Mouse (Mus musculus): ENCODE data around the gene Gramd1b. TPM values are rescaled to one million over a fixed set of nuclear protein-coding genes. Genes with fewer than 3 reads are reported as not detected.

Gene Gramd1b
- total and polyA plus RNA-seq, 2 experiments from 2014 or later, result 16.7 to 57.2 TPM

- H3K27ac ChIP-seq, result no peak overlapping the region
- 85% methylated on average over 15 of the region's 15 CpGs for WGBS
- H3K36me3 ChIP-seq (ENCODE audit: insufficient read depth, low read length), result no peaks in the 10 kb centered on the region
- DNase-seq (ENCODE audit: low spot score) (no peak), ATAC-seq (no peak)
- no peaks in the 10 kb centered on the region for H3K27me3 ChIP-seq (ENCODE audit: insufficient read depth, low read length)
- H3K4me3 ChIP-seq (ENCODE audit: low read length), result no peak overlapping the region
- no peak for TF ChIP-seq CTCF (IDR thresholded peaks at IDR 0.05; ENCODE audit: low read depth)
- no peak overlapping the region for H3K4me2 ChIP-seq (ENCODE audit: low read depth, low read length)
- H3K9ac ChIP-seq (replicated peaks; ENCODE audit: low read length), result no peak overlapping the region
- H3K4me1 ChIP-seq (ENCODE audit: insufficient read depth, low read length), result no peaks in the 10 kb centered on the region
- no peaks in the 10 kb centered on the region for H3K9me3 ChIP-seq (ENCODE audit: low read length)
Observed at GRCm38 (mm10) chr9:40420652-40421335, 110.4 kb downstream of the Gramd1b start.

- no peaks in the 10 kb centered on the region for H3K4me1 ChIP-seq (ENCODE audit: insufficient read depth, low read length)
- no peak overlapping the region for H3K4me3 ChIP-seq (ENCODE audit: low read length)
- no peak overlapping the region for H3K4me2 ChIP-seq (ENCODE audit: low read depth, low read length)
- WGBS, result 83% methylated on average over 5 of the region's 5 CpGs
- TF ChIP-seq CTCF (IDR thresholded peaks at IDR 0.05; ENCODE audit: low read depth), result no peak
- H3K27me3 ChIP-seq (ENCODE audit: insufficient read depth, low read length), result no peaks in the 10 kb centered on the region
- H3K9me3 ChIP-seq (ENCODE audit: low read length), result no peaks in the 10 kb centered on the region
- no peak overlapping the region for H3K9ac ChIP-seq (replicated peaks; ENCODE audit: low read length)
- DNase-seq (ENCODE audit: low spot score), result no peak
- no peak for ATAC-seq
- H3K27ac ChIP-seq, result no peak overlapping the region
- no peaks in the 10 kb centered on the region for H3K36me3 ChIP-seq (ENCODE audit: insufficient read depth, low read length)
Observed at GRCm38 (mm10) chr9:40418803-40419202, 112.4 kb downstream of the Gramd1b start.

GRCm38 (mm10) chr9:40416150-40416549 lies 115.0 kb downstream of the Gramd1b start:
- no peaks in the 10 kb centered on the region for H3K27me3 ChIP-seq (ENCODE audit: insufficient read depth, low read length)
- 87% methylated on average over 7 of the region's 7 CpGs for WGBS
- DNase-seq (ENCODE audit: low spot score), result no peak
- H3K4me1 ChIP-seq (ENCODE audit: insufficient read depth, low read length), result no peaks in the 10 kb centered on the region
- H3K36me3 ChIP-seq (ENCODE audit: insufficient read depth, low read length), result no peaks in the 10 kb centered on the region
- H3K4me2 ChIP-seq (ENCODE audit: low read depth, low read length), result no peak overlapping the region
- no peak overlapping the region for H3K4me3 ChIP-seq (ENCODE audit: low read length)
- H3K9me3 ChIP-seq (ENCODE audit: low read length), result no peaks in the 10 kb centered on the region
- no peak overlapping the region for H3K27ac ChIP-seq
- ATAC-seq, result no peak
- H3K9ac ChIP-seq (replicated peaks; ENCODE audit: low read length), result no peak overlapping the region
- peak; percentile 56 for TF ChIP-seq CTCF (IDR thresholded peaks at IDR 0.05; ENCODE audit: low read depth)

- H3K9me3 ChIP-seq (ENCODE audit: low read length), result no peaks in the 10 kb centered on the region
- H3K27me3 ChIP-seq (ENCODE audit: insufficient read depth, low read length), result no peaks in the 10 kb centered on the region
- WGBS, result 34% methylated on average over 18 of the region's 18 CpGs
- peak overlapping the region; percentile 61 for H3K9ac ChIP-seq (replicated peaks; ENCODE audit: low read length)
- peak overlapping the region; percentile 57 for H3K27ac ChIP-seq
- peak overlapping the region; percentile 53 for H3K4me3 ChIP-seq (ENCODE audit: low read length)
- peak; percentile 91 for TF ChIP-seq CTCF (IDR thresholded peaks at IDR 0.05; ENCODE audit: low read depth)
- H3K4me2 ChIP-seq (ENCODE audit: low read depth, low read length), result peak overlapping the region; percentile 82
- peak; percentile 70 for ATAC-seq
- H3K36me3 ChIP-seq (ENCODE audit: insufficient read depth, low read length), result no peaks in the 10 kb centered on the region
- no peaks in the 10 kb centered on the region for H3K4me1 ChIP-seq (ENCODE audit: insufficient read depth, low read length)
- peak; percentile 96 for DNase-seq (ENCODE audit: low spot score)
Observed at GRCm38 (mm10) chr9:40414904-40415766, 116.0 kb downstream of the Gramd1b start.

GRCm38 (mm10) chr9:40414498-40414903 lies 116.7 kb downstream of the Gramd1b start:
- H3K27ac ChIP-seq, result peak overlapping the region; percentile 57
- DNase-seq (ENCODE audit: low spot score) (peak; percentile 81), ATAC-seq (peak; percentile 70)
- H3K9ac ChIP-seq (replicated peaks; ENCODE audit: low read length), result peak overlapping the region; percentile 61
- no peaks in the 10 kb centered on the region for H3K9me3 ChIP-seq (ENCODE audit: low read length)
- no peaks in the 10 kb centered on the region for H3K27me3 ChIP-seq (ENCODE audit: insufficient read depth, low read length)
- no peaks in the 10 kb centered on the region for H3K4me1 ChIP-seq (ENCODE audit: insufficient read depth, low read length)
- H3K4me2 ChIP-seq (ENCODE audit: low read depth, low read length), result peak overlapping the region; percentile 82
- no peak for TF ChIP-seq CTCF (IDR thresholded peaks at IDR 0.05; ENCODE audit: low read depth)
- H3K4me3 ChIP-seq (ENCODE audit: low read length), result peak overlapping the region; percentile 53
- no peaks in the 10 kb centered on the region for H3K36me3 ChIP-seq (ENCODE audit: insufficient read depth, low read length)
- under 1% methylated on average over 15 of the region's 15 CpGs for WGBS

GRCm38 (mm10) chr9:40413601-40414000 lies 117.6 kb downstream of the Gramd1b start:
- Histone ChIP-seq H3K4me2 (ENCODE audit: low read depth, low read length) (no peak overlapping the region), H3K9me3 (ENCODE audit: low read length) (no peaks in the 10 kb centered on the region), H3K4me1 (ENCODE audit: insufficient read depth, low read length) (no peaks in the 10 kb centered on the region), H3K27ac (no peak overlapping the region), H3K4me3 (ENCODE audit: low read length) (no peak overlapping the region), H3K27me3 (ENCODE audit: insufficient read depth, low read length) (no peaks in the 10 kb centered on the region), H3K9ac (replicated peaks; ENCODE audit: low read length) (no peak overlapping the region), H3K36me3 (ENCODE audit: insufficient read depth, low read length) (no peaks in the 10 kb centered on the region)
- ATAC-seq, result no peak
- no peak for TF ChIP-seq CTCF (IDR thresholded peaks at IDR 0.05; ENCODE audit: low read depth)
- DNase-seq (ENCODE audit: low spot score), result no peak
- WGBS, result 93% methylated on average over 4 of the region's 4 CpGs
